Mouse (Mus musculus): ENCODE data around the gene Tulp4.

GRCm38 (mm10) chr17:6197491-6197890, 91.3 kb downstream of the Tulp4 start:
- TF ChIP-seq POLR2A (IDR thresholded peaks at IDR 0.05; ENCODE audit: control insufficient read depth, extremely low read depth, insufficient read depth, low read length, poor library complexity) (no peak), CTCF (IDR thresholded peaks at IDR 0.05; ENCODE audit: borderline replicate concordance, control insufficient read depth, extremely low read depth, insufficient read depth, low read length, poor library complexity) (no peak)
